Mouse (Mus musculus) bone marrow macrophage, adult 2 months (primary cell): ENCODE measurements around the gene Mogat2. TPM values are rescaled to one million over a fixed set of nuclear protein-coding genes. Genes with fewer than 3 reads are reported as not detected.

Source experiments
- H3K27ac ChIP-seq: 2 replicates; pipeline ENCODE4 v1.5.1; 2012; ENCODE audit warnings: low read depth, low read length; ENCODE audit not compliant: insufficient read depth
- H3K4me1 ChIP-seq: 2 replicates; pipeline ENCODE4 v1.6.1; 2012; ENCODE audit warnings: low read length; ENCODE audit not compliant: control insufficient read depth, insufficient read depth
- H3K4me3 ChIP-seq: 2 replicates; pipeline ENCODE4 v1.5.1; 2012; ENCODE audit warnings: mild to moderate bottlenecking, low read length, moderate library complexity; ENCODE audit not compliant: insufficient read depth
- CTCF ChIP-seq: IDR thresholded peaks from 2 replicates; pipeline ENCODE4 v1.5.1; 2012; ENCODE audit warnings: low read depth, mild to moderate bottlenecking, low read length, moderate library complexity
- POLR2A ChIP-seq: IDR thresholded peaks from 2 replicates; pipeline ENCODE4 v1.6.1; 2012; ENCODE audit warnings: mild to moderate bottlenecking, low read depth, low read length, borderline replicate concordance
- polyA plus RNA-seq: library from polyadenylated mRNA; stranded (reverse); fragments of >200 nt; gene quantifications from 2 replicates; pipeline ENCODE4 v1.2.4, GENCODE M21; 2012; ENCODE audit not compliant: missing spikeins, insufficient read depth, insufficient read length

Mogat2 gene
- polyA plus RNA-seq, 1 experiment = not detected

- H3K4me1 ChIP-seq = peaks cover 18% of the 10 kb centered on the region
- no peak overlapping the region for H3K4me3 ChIP-seq
- H3K27ac ChIP-seq = no peak overlapping the region
- no peak for TF ChIP-seq POLR2A
- no peak for TF ChIP-seq CTCF
Measured at GRCm38 (mm10) chr7:99171730-99172463, 66.5 kb downstream of the Mogat2 start.

DNA sequence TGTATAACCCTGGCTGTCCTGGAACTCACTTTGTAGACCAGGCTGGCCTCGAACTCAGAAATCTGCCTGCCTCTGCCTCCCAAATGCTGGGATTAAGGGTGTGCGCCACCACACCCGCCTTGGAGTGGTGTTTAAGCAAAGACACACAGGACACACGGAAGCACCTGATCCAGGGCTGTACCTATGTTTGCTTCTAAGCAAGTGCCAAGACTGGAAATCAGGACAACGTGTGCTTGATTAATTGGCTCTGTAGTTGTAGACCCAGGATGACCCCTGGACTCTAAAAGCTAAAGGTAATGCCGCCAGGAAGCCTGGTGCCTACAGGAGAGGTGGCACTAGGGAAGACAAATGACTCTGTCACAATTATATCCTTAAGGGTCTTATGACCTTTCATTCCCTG lies 67.9 kb downstream of the Mogat2 start:
- peaks cover 18% of the 10 kb centered on the region for H3K4me1 ChIP-seq
- TF ChIP-seq CTCF = no peak
- TF ChIP-seq POLR2A = no peak
- no peak overlapping the region for H3K4me3 ChIP-seq
- H3K27ac ChIP-seq = no peak overlapping the region

DNA sequence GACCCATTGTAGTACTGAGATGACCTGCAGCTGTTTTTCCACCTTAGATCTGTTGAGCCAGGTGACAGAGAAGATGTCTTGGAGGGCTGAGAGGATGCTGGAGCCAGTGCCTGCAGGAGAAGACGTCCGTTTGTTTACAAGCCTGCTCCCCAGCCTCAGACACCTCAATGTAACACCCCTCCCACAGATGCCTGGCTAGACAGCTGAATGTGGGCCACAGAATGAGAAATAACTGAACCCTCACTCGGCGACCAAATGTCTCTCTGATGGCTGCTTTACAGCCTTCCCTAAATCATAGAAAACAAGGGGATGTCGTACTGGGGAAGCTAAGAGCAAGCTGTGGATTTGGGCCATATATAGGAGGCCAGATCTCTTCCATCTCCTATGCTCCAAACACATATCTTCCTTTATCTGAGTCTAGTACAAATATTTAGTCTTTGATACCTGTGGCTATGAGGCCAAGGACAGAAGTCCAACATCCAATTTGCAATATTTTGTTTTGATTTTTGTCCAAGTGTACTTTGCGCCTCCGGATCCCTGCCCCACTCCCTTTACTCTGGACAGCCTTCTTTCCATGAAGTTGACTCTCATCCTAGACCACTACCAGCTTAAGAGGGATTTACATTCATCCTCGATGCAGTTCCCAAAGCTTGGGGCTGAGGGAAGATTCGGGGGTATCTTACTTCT lies 68.6 kb downstream of the Mogat2 start:
- Histone ChIP-seq H3K27ac (no peak overlapping the region), H3K4me1 (peaks cover 18% of the 10 kb centered on the region), H3K4me3 (no peak overlapping the region)
- TF ChIP-seq CTCF (no peak), POLR2A (no peak)

Other genes with a start within 250 kb of the Mogat2 start
- gene Uvrag, start 97.5 kb downstream of the Mogat2 start, polyA plus RNA-seq = 48.2 and 61.3 TPM in 2 replicates
- gene Dgat2, start 55.9 kb downstream of the Mogat2 start, polyA plus RNA-seq = 0.35 and 0.56 TPM in 2 replicates
- gene Map6, start 28.8 kb upstream of the Mogat2 start, polyA plus RNA-seq = 0.81 and 0.83 TPM in 2 replicates
- 7.2 and 8.5 TPM in 2 replicates for gene Serpinh1, start 114.6 kb upstream of the Mogat2 start, polyA plus RNA-seq
- 11.1 and 13.8 TPM in 2 replicates for gene Gdpd5, start 142.8 kb upstream of the Mogat2 start, polyA plus RNA-seq
- gene Klhl35, start 227.4 kb upstream of the Mogat2 start, polyA plus RNA-seq = 0.63 TPM in 1 of 2 replicates, not detected in the other
- gene Rps3, start 245.1 kb upstream of the Mogat2 start, polyA plus RNA-seq = 1,023 and 1,161 TPM in 2 replicates